Mouse (Mus musculus): ENCODE measurements around the gene Pnrc2. TPM values are rescaled to one million over a fixed set of nuclear protein-coding genes. Genes with fewer than 3 reads are reported as not detected.
A peak's percentile ranks its signal among the peaks of the same experiment; 100 is the strongest.

The Pnrc2 gene
- 10 to 100 TPM; 30.2 to 36.3 (median 32.7) TPM for total RNA-seq (2022)

GRCm38 (mm10) chr4:135873526-135874202 is at the start of gene Pnrc2:
Gene Pnrc2, minus strand, starts transcription at chr4:135873850.
- DNase-seq (ENCODE audit: low spot score in 2 of 2): peak; percentile 79 to 87

- DNase-seq (ENCODE audit: low spot score in 2 of 2): no peak
Measured at GRCm38 (mm10) chr4:135922190-135922589, 48.5 kb upstream of the Pnrc2 start.

- no peak for DNase-seq (ENCODE audit: low spot score in 2 of 2)
Measured at GRCm38 (mm10) chr4:135921257-135922120, 47.8 kb upstream of the Pnrc2 start.

GRCm38 (mm10) chr4:135920304-135921241 is 46.9 kb upstream of the Pnrc2 start, which contains the start of gene Fuca1:
Gene Fuca1, plus strand, starts transcription at chr4:135920735.
- DNase-seq (ENCODE audit: low spot score in 2 of 2): peak; percentile 90

GRCm38 (mm10) chr4:135919280-135919639 is 45.6 kb upstream of the Pnrc2 start:
- DNase-seq (ENCODE audit: low spot score in 2 of 2): no peak

- DNase-seq (ENCODE audit: low spot score in 2 of 2): no peak
Measured at GRCm38 (mm10) chr4:135918635-135919279, 45.1 kb upstream of the Pnrc2 start.

- no peak for DNase-seq (ENCODE audit: low spot score in 2 of 2)
Measured at GRCm38 (mm10) chr4:135913433-135913832, 39.8 kb upstream of the Pnrc2 start.

- DNase-seq (ENCODE audit: low spot score in 2 of 2): no peak
Measured at GRCm38 (mm10) chr4:135912835-135913234, 39.2 kb upstream of the Pnrc2 start.

GRCm38 (mm10) chr4:135912164-135912563 is 38.5 kb upstream of the Pnrc2 start:
- no peak for DNase-seq (ENCODE audit: low spot score in 2 of 2)

GRCm38 (mm10) chr4:135911531-135911930 is 37.9 kb upstream of the Pnrc2 start:
- no peak for DNase-seq (ENCODE audit: low spot score in 2 of 2)

- no peak for DNase-seq (ENCODE audit: low spot score in 2 of 2)
Measured at GRCm38 (mm10) chr4:135909326-135910066, 35.8 kb upstream of the Pnrc2 start.

GRCm38 (mm10) chr4:135906633-135907032 is 33.0 kb upstream of the Pnrc2 start:
- DNase-seq (ENCODE audit: low spot score in 2 of 2): no peak

GRCm38 (mm10) chr4:135904810-135905209 is 31.2 kb upstream of the Pnrc2 start:
- no peak for DNase-seq (ENCODE audit: low spot score in 2 of 2)

GRCm38 (mm10) chr4:135902606-135903242 is 29.1 kb upstream of the Pnrc2 start:
- no peak for DNase-seq (ENCODE audit: low spot score in 2 of 2)

GRCm38 (mm10) chr4:135900008-135900407 is 26.4 kb upstream of the Pnrc2 start:
- no peak for DNase-seq (ENCODE audit: low spot score in 2 of 2)

GRCm38 (mm10) chr4:135899050-135899448 is 25.4 kb upstream of the Pnrc2 start:
- DNase-seq (ENCODE audit: low spot score in 2 of 2): no peak

GRCm38 (mm10) chr4:135898380-135899049 is 24.9 kb upstream of the Pnrc2 start:
- no peak for DNase-seq (ENCODE audit: low spot score in 2 of 2)

- no peak for DNase-seq (ENCODE audit: low spot score in 2 of 2)
Measured at GRCm38 (mm10) chr4:135896157-135896556, 22.5 kb upstream of the Pnrc2 start.

GRCm38 (mm10) chr4:135895071-135895571 is 21.5 kb upstream of the Pnrc2 start, which contains the start of gene Cnr2:
Gene Cnr2, plus strand, starts transcription at chr4:135895394.
- no peak for DNase-seq (ENCODE audit: low spot score in 2 of 2)
